Mouse (Mus musculus) splenic B cell, adult 2 months (primary cell): ENCODE measurements around the gene Eif2b3.

ENCODE experiments used
- DNase-seq: peaks from one replicate; pipeline ENCODE4 v3.0.0-alpha.2; 2011; ENCODE audit warnings: low read depth, low spot score
- H3K27me3 ChIP-seq: 2 replicates; pipeline ENCODE4 v1.6.1; 2012; ENCODE audit warnings: mild to moderate bottlenecking, low read length, moderate library complexity, mixed read lengths; ENCODE audit not compliant: control insufficient read depth, poor library complexity, insufficient read depth, severe bottlenecking
- H3K36me3 ChIP-seq: 2 replicates; pipeline ENCODE4 v1.6.1; 2012; ENCODE audit warnings: mild to moderate bottlenecking, low read length, moderate library complexity, mixed read lengths; ENCODE audit not compliant: control insufficient read depth, poor library complexity, insufficient read depth, severe bottlenecking

The Eif2b3 gene

DNA sequence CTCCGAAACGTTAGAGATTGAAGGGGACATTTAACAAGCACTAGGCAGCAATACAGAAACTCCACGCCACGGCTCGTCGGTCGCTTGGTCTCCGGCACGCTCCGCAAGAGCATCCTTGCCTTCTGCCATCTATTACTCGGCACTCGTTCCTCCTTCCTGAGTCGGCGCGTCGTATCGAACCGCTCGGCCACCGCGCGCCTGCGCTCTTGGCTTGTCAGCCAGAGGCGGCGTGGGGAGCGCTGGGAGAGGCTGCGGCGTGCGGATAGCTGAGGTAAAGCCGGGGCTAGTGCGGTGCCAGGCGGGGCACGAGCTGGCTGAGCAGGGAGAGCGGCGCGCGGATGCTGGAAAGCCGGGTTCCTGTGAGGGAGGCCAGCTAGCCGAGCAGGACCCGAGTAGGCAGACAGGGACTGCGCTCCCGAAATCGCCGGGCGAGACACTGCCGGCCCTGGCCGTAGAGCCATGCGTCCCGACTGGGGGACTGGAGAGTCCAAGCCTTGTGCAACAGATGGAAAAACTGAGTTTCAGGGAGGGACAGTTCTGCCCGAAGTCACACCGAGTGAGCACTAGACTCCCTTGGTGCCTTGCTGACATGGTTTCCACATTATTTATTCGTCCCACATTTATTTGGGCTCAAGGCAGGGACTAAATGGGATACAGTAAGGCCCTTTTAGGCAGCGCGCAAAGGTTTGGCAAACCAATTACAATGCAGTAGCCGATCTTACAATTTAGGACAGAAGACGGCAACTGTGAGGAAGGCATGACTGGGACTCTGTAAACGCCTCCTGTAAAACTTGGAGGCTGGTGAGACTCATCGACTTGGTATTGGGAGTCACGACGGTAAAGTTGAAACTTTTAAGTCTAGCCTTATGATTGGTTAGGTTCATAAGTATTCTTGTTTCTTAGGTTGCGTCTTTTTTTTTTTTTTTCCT lies at the start of gene Eif2b3:
Gene Eif2b3, plus strand, starts transcription at position 197 of the 929 bp plus-strand sequence.
- H3K27me3 ChIP-seq, result no peaks in the 10 kb centered on the region
- peak; percentile 91 for DNase-seq
- H3K36me3 ChIP-seq, result 0 out of 2 replicates have a peak, but pooled peaks cover 3% of the 10 kb centered on the region

DNA sequence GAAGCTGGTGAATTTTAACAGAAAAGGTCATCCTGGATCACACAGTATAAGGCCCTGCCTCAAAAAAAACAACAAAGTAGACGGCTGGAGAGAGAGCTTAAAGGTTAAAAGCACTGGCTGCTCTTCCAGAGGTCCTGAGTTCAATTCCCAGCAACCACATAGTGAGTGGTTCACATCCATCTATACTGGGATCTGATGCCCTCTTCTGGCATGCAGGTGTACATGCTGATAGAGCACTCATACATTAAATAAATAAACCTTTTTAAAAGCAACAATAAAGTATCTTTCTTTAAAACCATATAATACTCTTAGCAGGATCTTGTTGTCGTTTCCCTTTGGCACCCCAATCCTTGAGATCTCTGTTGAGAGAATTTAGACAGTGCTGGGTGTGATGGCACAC lies 42.7 kb upstream of the Eif2b3 start:
- H3K27me3 ChIP-seq, result no peaks in the 10 kb centered on the region
- no peak for DNase-seq
- no peaks in the 10 kb centered on the region for H3K36me3 ChIP-seq

DNA sequence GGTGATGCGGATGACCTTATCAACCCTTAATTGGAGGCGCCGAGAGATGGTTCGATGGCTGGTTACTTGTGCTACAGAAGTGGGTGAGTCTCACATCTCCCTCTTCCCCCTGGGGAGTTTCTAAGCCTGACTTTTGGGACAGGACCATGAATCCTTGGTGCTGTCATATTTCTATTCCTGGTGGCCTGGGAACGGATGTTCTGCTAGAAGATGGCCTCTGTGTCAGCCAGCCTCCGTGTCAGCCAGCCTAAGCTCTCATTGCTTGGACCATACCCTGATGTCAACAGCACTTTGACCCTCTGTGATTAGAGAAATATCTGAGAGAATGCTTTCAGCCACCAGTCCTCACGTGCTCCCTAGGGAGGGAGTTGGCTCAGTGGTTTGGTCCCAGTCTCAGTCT lies 33.5 kb upstream of the Eif2b3 start:
- Histone ChIP-seq H3K36me3 (0 out of 2 replicates have a peak, but pooled peaks cover under 1% of the 10 kb centered on the region), H3K27me3 (no peaks in the 10 kb centered on the region)
- no peak for DNase-seq

DNA sequence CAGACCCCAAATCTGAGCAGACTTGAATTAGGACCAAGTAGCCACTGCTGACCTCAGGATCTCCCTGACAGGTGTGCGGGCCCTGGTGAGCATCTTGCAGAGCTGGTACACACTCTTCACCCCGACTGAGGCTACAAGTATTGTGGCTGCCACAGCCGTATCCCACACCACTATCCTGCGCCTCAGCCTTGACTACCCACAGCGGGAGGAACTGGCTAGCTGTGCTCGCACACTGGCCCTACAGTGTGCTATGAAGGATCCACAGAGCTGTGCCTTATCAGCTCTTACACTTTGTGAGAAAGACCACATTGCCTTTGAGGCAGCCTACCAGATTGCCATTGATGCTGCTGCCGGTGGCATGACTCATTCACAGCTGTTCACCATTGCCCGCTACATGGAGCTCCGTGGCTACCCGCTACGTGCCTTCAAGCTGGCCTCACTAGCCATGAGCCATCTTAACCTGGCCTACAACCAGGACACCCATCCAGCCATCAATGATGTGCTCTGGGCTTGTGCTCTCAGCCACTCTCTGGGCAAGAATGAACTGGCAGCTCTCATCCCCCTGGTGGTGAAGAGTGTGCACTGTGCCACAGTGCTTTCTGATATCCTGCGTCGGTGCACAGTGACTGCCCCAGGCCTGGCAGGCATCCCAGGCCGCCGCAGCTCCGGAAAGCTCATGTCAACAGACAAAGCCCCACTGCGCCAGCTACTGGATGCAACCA lies 32.6 kb upstream of the Eif2b3 start:
- H3K27me3 ChIP-seq, result no peaks in the 10 kb centered on the region
- peaks cover 3% of the 10 kb centered on the region; the same call in 1 of the 2 replicates for H3K36me3 ChIP-seq
- peak; percentile 62 for DNase-seq

DNA sequence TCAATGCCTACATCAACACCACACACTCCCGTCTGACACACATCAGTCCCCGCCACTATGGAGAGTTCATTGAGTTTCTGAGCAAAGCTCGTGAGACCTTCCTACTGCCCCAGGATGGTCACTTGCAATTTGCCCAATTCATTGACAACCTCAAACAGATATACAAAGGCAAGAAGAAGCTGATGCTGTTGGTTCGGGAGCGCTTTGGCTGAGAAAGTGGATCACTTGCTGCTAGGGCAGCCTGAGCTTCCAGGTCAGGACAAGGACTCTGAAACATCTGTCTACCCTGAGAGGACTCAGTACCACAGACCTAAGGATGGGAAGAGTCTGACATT lies 32.1 kb upstream of the Eif2b3 start:
- no peak for DNase-seq
- H3K36me3 ChIP-seq, result peaks cover 3% of the 10 kb centered on the region; the same call in 1 of the 2 replicates
- no peaks in the 10 kb centered on the region for H3K27me3 ChIP-seq

DNA sequence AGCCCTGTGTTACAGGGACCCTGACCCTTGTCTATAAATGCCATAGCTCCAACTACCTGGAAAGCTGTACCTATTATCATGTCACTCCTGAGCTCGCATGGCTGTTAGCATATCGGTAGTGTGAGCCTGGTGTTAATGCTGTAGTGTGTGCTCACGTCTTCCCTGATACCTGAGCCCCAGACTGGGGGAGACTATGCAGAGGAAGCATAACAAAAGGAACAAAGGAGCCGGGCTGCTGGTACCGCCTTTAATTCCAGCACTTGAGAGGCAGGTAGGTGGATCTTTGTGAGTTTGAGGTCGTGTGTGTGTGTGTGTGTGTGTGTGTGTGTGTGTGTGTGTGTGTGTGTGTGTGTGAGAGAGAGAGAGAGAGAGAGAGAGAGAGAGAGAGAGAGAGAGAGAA lies 29.5 kb upstream of the Eif2b3 start:
- peaks cover 3% of the 10 kb centered on the region; the same call in 1 of the 2 replicates for H3K36me3 ChIP-seq
- H3K27me3 ChIP-seq, result no peaks in the 10 kb centered on the region
- DNase-seq, result no peak

DNA sequence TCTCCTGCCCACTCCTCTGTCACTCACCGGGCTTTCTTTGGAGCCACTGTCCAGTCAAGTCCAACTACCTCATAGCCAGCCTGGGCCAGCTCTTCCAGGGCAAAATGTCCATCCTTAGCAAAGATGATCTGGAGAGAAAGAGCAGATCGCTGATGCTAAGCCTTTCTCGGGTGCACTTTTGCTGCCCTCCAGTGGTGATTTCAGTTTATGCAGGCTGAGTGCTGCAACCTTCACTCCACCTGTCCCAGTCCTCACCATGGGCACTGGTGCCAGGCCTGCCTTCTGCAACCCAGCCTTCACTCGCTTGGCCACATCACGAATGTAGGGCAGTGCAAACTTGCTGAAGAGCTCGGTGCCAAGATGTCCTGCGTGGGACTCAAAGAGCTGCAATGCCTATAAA lies 27.8 kb upstream of the Eif2b3 start:
- Histone ChIP-seq H3K36me3 (peaks cover 3% of the 10 kb centered on the region; the same call in 1 of the 2 replicates), H3K27me3 (no peaks in the 10 kb centered on the region)
- DNase-seq, result peak; percentile 87

DNA sequence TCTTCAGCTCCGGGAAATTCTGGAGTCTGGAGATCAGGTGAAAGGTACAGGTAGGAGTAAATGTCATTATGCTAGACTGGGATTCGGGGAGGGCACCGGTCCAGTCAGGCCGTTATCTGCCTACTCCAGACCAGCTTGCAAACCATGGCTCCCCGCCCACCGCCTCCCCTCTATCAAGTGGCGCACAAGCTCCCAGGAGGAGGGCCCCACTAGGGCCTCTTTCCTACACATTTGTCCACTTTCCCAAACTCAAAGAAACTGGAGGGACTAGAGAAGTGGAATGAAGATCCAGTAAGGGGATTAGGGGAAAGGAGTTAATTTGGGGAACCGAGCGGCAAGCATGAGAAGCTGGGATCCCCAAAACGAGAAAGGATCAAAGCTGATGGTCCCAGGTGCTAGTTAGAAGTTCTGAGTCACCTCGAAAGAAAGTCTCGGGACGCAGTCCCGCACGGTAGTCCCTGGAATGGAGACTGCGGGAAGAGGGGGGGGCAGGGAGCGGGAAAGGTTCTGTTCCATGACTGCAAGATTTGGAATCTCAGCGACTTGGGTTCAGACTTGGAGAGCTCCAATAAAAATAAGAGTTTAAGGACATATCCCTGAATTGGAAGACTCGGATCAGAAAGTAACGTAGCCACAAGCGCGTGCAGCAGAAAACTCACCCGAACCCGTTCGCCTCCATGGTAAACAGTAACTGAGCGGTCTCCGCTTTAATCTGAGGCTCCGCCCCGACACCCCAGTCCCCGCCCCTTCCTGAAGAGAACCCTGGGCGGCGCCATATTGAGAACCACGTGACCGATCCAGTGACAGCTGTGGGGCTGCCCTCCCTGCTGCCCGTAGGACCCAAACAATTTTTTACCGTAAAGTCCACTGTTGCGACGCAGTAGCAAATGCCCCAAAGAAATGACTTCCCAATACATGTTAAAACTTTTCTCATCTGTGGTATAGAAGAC lies 25.3 kb upstream of the Eif2b3 start, which contains the start of gene Urod:
Gene Urod, minus strand, starts transcription at position 742 of the 950 bp plus-strand sequence.
- H3K36me3 ChIP-seq, result peaks cover 5% of the 10 kb centered on the region
- peak; percentile 96 for DNase-seq
- no peaks in the 10 kb centered on the region for H3K27me3 ChIP-seq

DNA sequence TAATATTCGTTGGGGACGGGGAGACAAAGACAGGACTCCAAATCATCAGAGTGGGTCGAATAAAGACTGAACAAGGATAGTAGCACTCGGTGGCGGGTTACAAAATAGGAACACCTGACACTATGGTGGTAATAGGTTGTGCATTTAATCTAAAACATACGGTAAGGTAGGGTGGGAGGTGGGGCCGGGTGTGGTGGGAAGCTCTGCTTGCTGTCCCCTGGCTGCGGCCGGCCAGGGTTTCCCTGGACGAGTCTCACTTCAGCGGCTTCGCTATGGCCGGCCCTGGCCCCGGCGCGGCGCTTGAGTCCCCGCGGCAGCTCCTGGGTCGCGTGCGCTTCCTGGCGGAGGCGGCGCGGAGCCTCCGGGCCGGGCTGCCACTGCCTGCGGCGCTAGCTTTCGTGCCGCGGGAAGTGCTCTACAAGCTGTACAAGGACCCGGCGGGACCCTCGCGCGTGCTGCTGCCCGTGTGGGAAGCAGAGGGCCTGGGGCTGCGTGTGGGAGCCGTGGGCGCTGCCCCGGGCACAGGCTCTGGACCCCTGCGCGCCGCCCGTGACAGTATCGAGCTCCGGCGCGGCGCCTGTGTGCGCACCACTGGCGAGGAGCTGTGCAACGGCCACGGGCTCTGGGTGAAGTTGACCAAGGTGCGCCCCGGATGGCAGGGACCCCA lies 23.9 kb upstream of the Eif2b3 start, which contains the start of gene Hectd3:
Gene Hectd3, plus strand, starts transcription at position 187 of the 667 bp plus-strand sequence.
- Histone ChIP-seq H3K36me3 (peaks cover 7% of the 10 kb centered on the region), H3K27me3 (no peaks in the 10 kb centered on the region)
- DNase-seq, result peak; percentile 71

DNA sequence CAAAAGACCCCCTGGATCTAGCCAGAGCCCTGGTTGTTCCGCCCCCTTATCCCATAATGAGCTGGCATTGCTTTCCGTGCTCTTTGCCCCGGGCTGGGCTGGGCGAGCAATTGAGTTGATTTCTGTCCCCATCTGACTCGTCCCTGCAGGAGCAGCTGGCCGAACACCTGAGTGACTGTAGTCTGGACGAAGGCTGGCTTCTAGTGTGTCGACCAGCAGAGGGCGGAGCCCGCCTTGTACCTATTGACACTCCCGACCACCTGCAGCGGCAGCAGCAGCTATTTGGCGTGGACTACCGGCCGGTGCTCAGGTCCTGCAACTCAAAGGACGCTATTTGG lies 23.4 kb upstream of the Eif2b3 start:
- Histone ChIP-seq H3K27me3 (no peaks in the 10 kb centered on the region), H3K36me3 (peaks cover 6% of the 10 kb centered on the region)
- DNase-seq, result peak; percentile 63

DNA sequence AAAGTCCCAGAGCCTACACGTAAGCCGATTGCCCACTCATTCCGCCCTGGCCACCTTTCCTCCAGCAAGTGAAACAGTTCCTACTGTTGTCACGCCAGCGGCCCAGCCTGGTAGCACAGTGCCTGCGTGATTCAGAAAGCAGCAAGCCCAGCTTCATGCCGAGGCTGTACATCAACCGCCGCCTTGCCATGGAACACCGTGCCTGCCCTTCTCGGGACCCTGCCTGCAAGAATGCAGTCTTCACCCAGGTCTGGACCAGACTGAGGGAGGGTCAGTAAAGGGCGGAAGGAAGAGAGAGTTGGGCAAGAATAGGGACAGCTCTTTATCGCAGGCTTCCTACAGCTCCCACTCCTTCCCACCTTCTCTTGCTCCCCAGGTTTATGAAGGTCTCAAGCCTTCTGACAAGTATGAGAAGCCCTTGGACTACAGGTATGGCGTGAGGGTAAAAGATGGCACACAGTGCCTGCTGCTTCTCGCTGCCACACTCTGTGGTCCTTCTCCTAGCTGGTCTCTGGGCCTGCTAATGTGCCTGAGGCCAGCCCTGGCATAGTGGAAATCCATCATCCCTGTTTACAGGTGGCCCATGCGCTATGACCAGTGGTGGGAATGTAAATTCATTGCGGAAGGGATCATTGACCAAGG lies 19.6 kb upstream of the Eif2b3 start:
- H3K36me3 ChIP-seq, result peaks cover 3% of the 10 kb centered on the region
- no peaks in the 10 kb centered on the region for H3K27me3 ChIP-seq
- no peak for DNase-seq

DNA sequence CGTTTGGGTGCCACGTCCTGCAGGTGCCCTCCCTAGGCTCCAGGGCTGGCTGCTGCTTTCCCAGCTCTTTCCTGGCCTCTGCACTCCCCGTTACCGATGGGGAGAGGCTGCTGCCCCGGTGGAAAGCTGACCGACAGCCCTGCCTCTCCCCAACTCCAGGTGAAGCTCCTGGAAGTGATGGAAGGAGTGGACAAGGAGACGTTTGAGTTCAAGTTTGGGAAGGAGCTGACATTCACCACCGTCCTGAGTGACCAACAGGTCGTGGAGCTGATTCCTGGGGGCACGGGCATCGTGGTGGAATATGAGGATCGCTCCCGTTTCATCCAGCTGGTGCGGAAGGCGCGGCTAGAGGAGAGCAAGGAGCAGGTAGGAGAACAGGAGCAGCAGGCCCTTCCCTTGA lies 17.2 kb upstream of the Eif2b3 start:
- H3K36me3 ChIP-seq, result peaks cover 3% of the 10 kb centered on the region
- DNase-seq, result no peak
- H3K27me3 ChIP-seq, result no peaks in the 10 kb centered on the region
